Mouse (Mus musculus): Measurements from ENCODE around the gene Sh3bp1.

The Sh3bp1 gene

GRCm38 (mm10) chr15:78946232-78946631, 46.7 kb downstream of the Sh3bp1 start:
- DNase-seq (ENCODE audit: low read depth) = no peak

DNA sequence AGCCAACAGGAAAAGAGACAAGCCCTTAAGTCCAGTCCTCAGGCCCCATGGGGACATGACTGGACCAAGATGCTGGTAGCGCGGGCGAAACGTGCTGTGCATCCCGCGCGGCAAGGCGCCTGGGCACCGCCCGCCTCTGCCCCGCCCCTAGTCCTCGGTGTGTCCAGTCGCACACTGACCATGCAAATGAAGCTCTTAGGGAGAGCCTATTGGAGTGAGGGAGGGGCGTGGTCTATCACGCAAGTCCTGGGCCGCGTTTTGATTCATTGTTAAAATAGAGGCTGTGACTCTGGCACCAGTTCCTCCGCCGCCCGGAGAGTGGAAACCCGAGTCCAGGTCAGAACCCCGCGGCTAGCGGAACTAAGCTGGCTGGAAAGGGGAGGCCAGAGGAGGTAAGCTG, 48.1 kb downstream of the Sh3bp1 start, which contains the start of gene Triobp:
Gene Triobp (plus strand): TSS at position 68 of the 400 bp plus-strand sequence.
- no peak for DNase-seq (ENCODE audit: low read depth)

DNA sequence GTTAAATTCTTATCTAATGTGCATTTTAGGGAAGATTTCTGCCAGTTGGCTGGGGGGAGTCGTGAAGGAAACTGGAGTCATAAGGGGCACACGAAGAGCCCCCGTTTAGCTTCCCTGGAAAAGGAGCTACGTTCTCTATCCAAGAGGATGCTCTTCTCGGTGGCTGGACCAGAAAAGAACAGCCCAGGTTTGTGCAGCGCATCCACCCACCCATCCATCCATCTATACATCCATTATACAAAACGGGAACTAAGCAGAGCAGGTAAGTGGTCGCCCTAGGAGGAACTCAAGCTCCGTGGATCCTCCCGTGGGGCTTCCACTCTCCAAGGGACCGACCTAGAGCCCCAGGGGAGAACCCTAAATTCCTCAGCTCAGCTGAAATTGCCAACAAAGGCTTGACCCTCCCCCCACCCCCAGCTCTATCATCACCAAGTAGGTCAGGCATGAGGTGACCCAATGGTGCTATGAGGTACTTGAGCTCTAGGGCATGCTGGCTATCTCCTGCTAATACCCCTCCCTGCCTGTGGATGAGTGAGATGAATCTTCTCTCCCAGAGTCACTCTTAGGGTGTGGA, 48.7 kb downstream of the Sh3bp1 start:
- DNase-seq (ENCODE audit: low read depth) = no peak

DNA sequence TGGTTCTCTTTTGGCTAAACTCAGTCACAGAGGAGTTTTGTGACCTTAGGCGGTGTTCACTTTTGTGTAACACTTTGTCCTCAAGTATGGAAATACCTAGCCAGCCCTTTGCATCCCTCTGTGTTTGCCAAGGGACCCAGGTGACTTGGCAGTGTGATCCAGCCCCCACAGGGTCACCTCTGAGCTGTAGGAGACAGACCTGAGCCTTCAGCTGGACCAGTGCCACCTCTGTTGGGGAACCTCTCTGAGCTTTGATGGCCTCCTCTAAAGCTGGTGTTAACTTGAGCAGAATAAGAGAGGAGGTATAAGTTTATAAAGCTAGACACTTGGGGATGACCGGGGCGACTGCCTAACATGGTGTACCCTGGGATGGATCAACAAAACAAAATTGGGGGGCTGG, 49.3 kb downstream of the Sh3bp1 start:
- no peak for DNase-seq (ENCODE audit: low read depth)

DNA sequence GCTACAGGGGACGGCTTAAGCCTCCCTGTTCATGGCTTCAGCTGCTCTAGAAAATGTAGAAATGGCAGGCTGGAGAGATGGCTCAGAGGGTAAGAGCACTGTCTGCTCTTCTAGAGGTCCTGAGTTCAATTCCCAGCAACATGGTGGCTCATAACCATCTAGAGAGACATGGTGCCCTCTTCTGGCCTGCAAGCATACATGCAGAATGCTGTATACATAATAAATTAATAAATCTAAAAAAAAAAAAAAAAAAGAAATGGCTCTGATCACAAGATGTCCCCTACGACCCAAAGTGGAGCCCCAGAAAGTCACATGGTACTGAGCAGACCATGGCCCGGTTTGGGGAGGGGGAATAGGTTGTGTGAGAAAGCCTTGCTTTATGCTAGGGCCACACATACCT, 56.1 kb downstream of the Sh3bp1 start:
- no peak for DNase-seq (ENCODE audit: low read depth)

DNA sequence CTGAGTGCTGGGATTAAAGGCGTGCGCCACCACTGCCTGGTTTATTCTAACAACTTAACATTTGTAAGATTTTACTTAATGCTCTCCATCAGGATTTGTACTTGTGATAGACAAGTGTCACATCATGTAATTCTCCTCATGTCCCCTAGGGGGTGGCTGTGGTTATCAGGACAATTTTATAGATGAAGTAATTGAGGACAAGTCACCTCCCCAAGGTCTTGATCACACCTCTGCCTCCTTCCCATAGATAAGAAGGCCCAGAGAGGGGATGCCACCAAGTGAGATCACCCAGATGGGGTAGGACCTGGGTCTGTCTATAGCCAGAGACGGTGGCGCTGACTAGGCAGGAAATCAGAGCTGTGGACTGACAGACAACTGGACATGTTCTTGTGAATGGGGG, 56.8 kb downstream of the Sh3bp1 start:
- DNase-seq (ENCODE audit: low read depth) = no peak

- no peak for DNase-seq (ENCODE audit: low read depth)
Observed at GRCm38 (mm10) chr15:78957021-78957420, 57.5 kb downstream of the Sh3bp1 start.

GRCm38 (mm10) chr15:78959537-78959936, 60.0 kb downstream of the Sh3bp1 start:
- no peak for DNase-seq (ENCODE audit: low read depth)

DNA sequence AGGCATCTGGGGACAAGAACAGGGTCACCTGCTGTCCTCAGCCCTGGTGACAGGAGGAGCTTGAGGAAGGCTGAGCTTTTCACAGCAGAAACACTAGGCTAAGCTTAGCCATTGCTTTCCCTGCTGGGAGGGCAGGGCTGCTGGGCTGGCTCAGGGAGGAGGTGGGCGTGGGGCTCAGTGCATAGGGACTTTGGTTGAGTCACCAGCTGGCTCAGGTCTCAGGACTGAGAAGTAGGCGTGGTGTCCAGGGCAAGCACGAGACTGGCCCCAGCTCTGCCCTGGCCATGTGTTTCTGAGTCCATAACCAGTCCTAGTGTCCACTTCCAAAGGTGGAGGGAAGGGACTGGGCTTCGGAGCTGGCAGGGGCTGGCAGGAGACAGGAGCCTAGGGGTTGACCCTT, 60.5 kb downstream of the Sh3bp1 start:
- no peak for DNase-seq (ENCODE audit: low read depth)
